Mouse (Mus musculus) embryonic fibroblast, embryonic 13.5 days (primary cell): Measurements from ENCODE around the gene Olfr812.

Source experiments
- CTCF ChIP-seq: IDR thresholded peaks from 2 replicates; pipeline ENCODE4 v1.5.1; 2011; ENCODE audit warnings: mild to moderate bottlenecking, control low read depth, low read length, moderate library complexity, borderline replicate concordance; ENCODE audit not compliant: insufficient read depth
- POLR2A ChIP-seq: IDR thresholded peaks from 2 replicates; pipeline ENCODE4 v1.6.1; 2011; ENCODE audit warnings: low read depth, mild to moderate bottlenecking, control low read depth, low read length, moderate library complexity

DNA sequence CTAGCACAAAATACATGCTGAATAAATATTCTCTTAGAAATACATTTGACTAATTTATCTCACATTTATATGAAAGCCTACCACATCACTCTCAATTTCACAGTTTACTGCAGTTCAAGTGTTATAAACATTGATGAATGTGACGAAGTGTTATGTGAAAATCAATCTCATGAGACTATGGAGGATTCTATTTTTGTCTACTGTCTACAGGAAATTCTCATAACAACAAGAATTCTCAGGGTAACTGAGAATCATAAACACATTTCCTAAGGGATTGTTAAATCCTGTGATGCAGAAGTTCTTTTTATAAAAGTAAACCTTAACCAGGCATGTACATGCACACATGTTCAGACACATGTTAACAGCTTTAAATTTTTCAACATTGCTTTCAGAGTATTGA is at the start of gene Olfr812:
- TF ChIP-seq CTCF (no peak), POLR2A (no peak)
